Mouse (Mus musculus): ENCODE results near the gene St8sia6.

DNA sequence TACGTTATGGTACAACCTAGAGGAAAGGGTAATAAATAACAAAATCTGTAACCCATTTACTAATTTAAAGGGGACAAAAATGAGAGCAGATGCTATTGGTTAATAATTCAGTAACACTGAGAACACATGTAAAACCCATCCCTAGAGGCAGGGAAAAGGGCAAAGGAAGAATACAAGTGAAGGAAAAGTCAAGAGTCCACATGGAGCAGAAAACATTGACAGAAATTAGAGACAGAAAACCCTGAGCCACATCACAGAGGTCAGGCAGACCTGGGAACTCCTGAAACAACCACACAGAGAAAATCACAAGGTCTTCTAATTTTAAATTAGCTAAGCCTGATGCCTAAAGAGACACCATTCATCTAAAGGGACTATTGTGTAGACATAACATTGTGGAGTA, 9.4 kb downstream of the St8sia6 start:
- TF ChIP-seq EP300 (IDR thresholded peaks at IDR 0.05; ENCODE audit: low read depth) (no peak), CTCF (IDR thresholded peaks at IDR 0.05; ENCODE audit: low read depth) (no peak)

Data from heart, postnatal 0 days (tissue).